ENCODE assay signal across 12 mouse cellular contexts in the genomic region with DNA sequence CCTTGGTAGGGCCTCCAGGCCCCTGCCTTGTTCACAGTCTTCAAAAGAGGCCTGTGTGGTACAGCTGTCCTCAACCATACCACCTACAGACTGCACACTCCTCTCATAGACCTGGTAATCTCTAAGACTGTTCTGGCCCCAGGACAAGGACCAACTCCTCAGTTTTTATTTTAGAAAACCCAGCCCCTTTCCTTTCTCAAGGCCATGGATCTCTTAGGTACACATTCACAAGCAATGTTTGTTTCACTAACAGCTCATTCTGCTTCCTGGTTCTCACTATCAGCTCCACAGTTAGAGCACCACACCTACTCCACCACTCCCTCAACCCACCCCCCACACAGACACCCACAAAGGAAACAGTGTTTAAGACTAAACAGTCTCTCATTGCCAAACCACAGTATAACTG. TPM values are rescaled to one million over a fixed set of nuclear protein-coding genes. Genes with fewer than 3 reads are reported as not detected.
DNase-seq lines count a peak whose midpoint lies in the region; ATAC-seq lines count a peak whose summit lies in the region.
"Had no signal": no experiment of that assay in that cellular context is flagged by ENCODE, and none has a peak within 500 bp of the region (broad histone marks: within the 10 kb centered on the region; RNA-seq: fewer than 3 reads in every experiment).

No protein-coding gene starts in this region.

- H3K27ac ChIP-seq in liver, embryonic 13.5 days: peak overlapping the region; percentile 89
- peak overlapping the region; percentile 78 for H3K27ac ChIP-seq in stomach, embryonic 16.5 days (ENCODE audit: low read length)
- H3K27ac ChIP-seq: embryonic facial prominence, embryonic 15.5 days; midbrain, embryonic 12.5 days had no signal

- H3K4me1 ChIP-seq in liver, embryonic 13.5 days (replicated peaks): peaks cover 18% of the 10 kb centered on the region
- H3K4me1 ChIP-seq in stomach, embryonic 16.5 days (ENCODE audit: control insufficient read depth, insufficient read depth, low read length): no peaks in the 10 kb centered on the region
- H3K4me1 ChIP-seq: embryonic facial prominence, embryonic 15.5 days; midbrain, embryonic 12.5 days had no signal

- H3K4me3 ChIP-seq in liver, embryonic 13.5 days (replicated peaks): no peak overlapping the region
- no peak overlapping the region for H3K4me3 ChIP-seq in stomach, embryonic 16.5 days (replicated peaks; ENCODE audit: low read length)
- H3K4me3 ChIP-seq: embryonic facial prominence, embryonic 15.5 days; midbrain, embryonic 12.5 days had no signal

- no peaks in the 10 kb centered on the region for H3K9me3 ChIP-seq in liver, embryonic 13.5 days (replicated peaks)
- H3K9me3 ChIP-seq in stomach, embryonic 16.5 days (replicated peaks; ENCODE audit: control insufficient read depth, low read length): no peaks in the 10 kb centered on the region
- H3K9me3 ChIP-seq: embryonic facial prominence, embryonic 15.5 days; midbrain, embryonic 12.5 days had no signal

- no peak overlapping the region for H3K4me2 ChIP-seq in liver, embryonic 13.5 days
- H3K4me2 ChIP-seq in stomach, embryonic 16.5 days (ENCODE audit: low read depth, low read length): no peak overlapping the region
- H3K4me2 ChIP-seq: embryonic facial prominence, embryonic 15.5 days; midbrain, embryonic 12.5 days had no signal

- no peaks in the 10 kb centered on the region for H3K27me3 ChIP-seq in liver, embryonic 13.5 days
- no peaks in the 10 kb centered on the region for H3K27me3 ChIP-seq in stomach, embryonic 16.5 days (ENCODE audit: control insufficient read depth, insufficient read depth, low read length)
- H3K27me3 ChIP-seq: embryonic facial prominence, embryonic 15.5 days; midbrain, embryonic 12.5 days had no signal

- peak; percentile 93 for ATAC-seq in liver, embryonic 13.5 days (ENCODE audit: low read depth)
- ATAC-seq in stomach, embryonic 16.5 days (ENCODE audit: insufficient read depth, low FRiP score): peak; percentile 92

- intact Hi-C loops in left cerebral cortex, postnatal 14 days (cut with DNase I): no loop called here

- peaks cover 24% of the 10 kb centered on the region for H3K36me3 ChIP-seq in liver, embryonic 13.5 days
- H3K36me3 ChIP-seq in stomach, embryonic 16.5 days (ENCODE audit: control insufficient read depth, insufficient read depth, low read length): no peaks in the 10 kb centered on the region
- H3K36me3 ChIP-seq: embryonic facial prominence, embryonic 15.5 days; midbrain, embryonic 12.5 days had no signal

- peak; percentile 49 to 62 for DNase-seq in CD8-positive naive resting alpha-beta T cell, adult 2 months (ENCODE audit: low read depth in 2 of 2, low spot score in 2 of 2)
- DNase-seq in c-Kit-positive CD71-positive TER-119-negative erythroid progenitor cells, embryonic 14.5 days (ENCODE audit: low read depth): peak; percentile 38
- DNase-seq in liver, embryonic 13.5 days: peak; percentile 38
- no peak for DNase-seq in left cerebral cortex, postnatal 14 days (ENCODE audit: low spot score in 2 of 2)
- DNase-seq in embryo, embryonic 11 days: no peak
- DNase-seq in kidney, adult 9 months: no peak
- DNase-seq: gastrocnemius, postnatal 36 days; kidney, adult 11 months; left cerebral cortex, postnatal 4 days had no signal

- H3K9ac ChIP-seq in liver, embryonic 13.5 days: peak overlapping the region; percentile 18
- H3K9ac ChIP-seq in stomach, embryonic 16.5 days (ENCODE audit: low read length): no peak overlapping the region
- H3K9ac ChIP-seq: embryonic facial prominence, embryonic 15.5 days; midbrain, embryonic 12.5 days had no signal

RNA-seq across cellular contexts. Expression of gene Ggt7, which starts 34.9 kb away (rescaled TPM):
- polyA plus RNA-seq in liver, embryonic 13.5 days (2015; fragmentation: Nextera tagmentation; extraction: Ambion mirVana): 0.28 and 0.31 TPM in 2 replicates
- 4.5 and 5.0 TPM in 2 replicates for polyA plus RNA-seq in stomach, embryonic 16.5 days (2015; fragmentation: Nextera tagmentation; extraction: Ambion mirVana)
- total RNA-seq in left cerebral cortex, postnatal 14 days (2021): 100 to 1,000 TPM; 112 to 120 TPM

RNA-seq across cellular contexts. Expression of gene Acss2, which starts 35.2 kb away (rescaled TPM):
- 20.9 and 22.4 TPM in 2 replicates for polyA plus RNA-seq in liver, embryonic 13.5 days (2015; fragmentation: Nextera tagmentation; extraction: Ambion mirVana)
- 12.6 and 15.4 TPM in 2 replicates for polyA plus RNA-seq in stomach, embryonic 16.5 days (2015; fragmentation: Nextera tagmentation; extraction: Ambion mirVana)
- 10 to 100 TPM; 46.6 to 52.7 TPM for total RNA-seq in left cerebral cortex, postnatal 14 days (2021)

RNA-seq across cellular contexts. Expression of gene Gss, which starts 39.7 kb away (rescaled TPM):
- 67.3 and 68.2 TPM in 2 replicates for polyA plus RNA-seq in liver, embryonic 13.5 days (2015; fragmentation: Nextera tagmentation; extraction: Ambion mirVana)
- polyA plus RNA-seq in stomach, embryonic 16.5 days (2015; fragmentation: Nextera tagmentation; extraction: Ambion mirVana): 41.8 and 42.5 TPM in 2 replicates
- 10 to 100 TPM; 15.8 to 18.3 TPM for total RNA-seq in left cerebral cortex, postnatal 14 days (2021)

RNA-seq across cellular contexts. Expression of gene Myh7b, which starts 58.1 kb away (rescaled TPM):
- 2.2 TPM in 2 replicates for polyA plus RNA-seq in liver, embryonic 13.5 days (2015; fragmentation: Nextera tagmentation; extraction: Ambion mirVana)
- 0.21 and 0.58 TPM in 2 replicates for polyA plus RNA-seq in stomach, embryonic 16.5 days (2015; fragmentation: Nextera tagmentation; extraction: Ambion mirVana)
- total RNA-seq in left cerebral cortex, postnatal 14 days (2021): 1 to 10 TPM; 4.5 to 5.6 TPM

Comparison
In these comparisons a context has a peak if more than half of its experiments do, and no peak if none do; other contexts are left out.
1. DNase-seq: peak in CD8-positive naive resting alpha-beta T cell, adult 2 months (2 of 2), c-Kit-positive CD71-positive TER-119-negative erythroid progenitor cells, embryonic 14.5 days (single experiment) and liver, embryonic 13.5 days (single experiment); none in left cerebral cortex, postnatal 14 days (0 of 2), embryo, embryonic 11 days (single experiment) and kidney, adult 9 months (single experiment).